Mouse (Mus musculus): Measurements from ENCODE around the gene Ifi207. TPM values are rescaled to one million over a fixed set of nuclear protein-coding genes. Genes with fewer than 3 reads are reported as not detected.

Gene Ifi207
- polyA plus RNA-seq (2014; fragmentation: Illumina TruSeq; extraction: RNeasy Lipid Tissue Mini Kit (QIAGEN cat#74804); ENCODE audit: low read depth, low replicate concordance): 7.8 TPM

DNA sequence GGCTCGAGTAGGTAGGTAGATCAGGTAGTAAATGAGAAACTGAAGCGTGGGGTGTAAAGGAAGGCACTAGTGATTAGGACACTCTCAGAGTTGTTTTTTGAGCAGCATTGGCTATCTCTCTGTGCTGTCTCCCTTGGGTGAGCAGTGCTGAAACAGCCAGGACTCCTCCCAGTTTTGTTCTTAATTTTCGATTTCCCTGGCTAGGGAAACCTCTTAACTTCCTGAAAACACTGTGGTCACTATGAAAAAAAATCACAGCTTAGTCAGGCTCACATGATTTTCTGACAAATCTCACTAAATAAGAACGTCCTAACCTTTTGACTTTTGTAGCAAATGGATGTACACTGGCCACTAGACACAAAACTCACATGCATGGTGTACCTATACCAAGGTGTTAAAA lies at the start of gene Ifi207:
Gene Ifi207 (minus strand): TSS at position 92 of the 400 bp plus-strand sequence.

GRCm38 (mm10) chr1:173766848-173767617 lies 25.5 kb upstream of the Ifi207 start, which contains the start of gene Ifi204:
TSS of gene Ifi204 (minus strand) at chr1:173766943.

DNA sequence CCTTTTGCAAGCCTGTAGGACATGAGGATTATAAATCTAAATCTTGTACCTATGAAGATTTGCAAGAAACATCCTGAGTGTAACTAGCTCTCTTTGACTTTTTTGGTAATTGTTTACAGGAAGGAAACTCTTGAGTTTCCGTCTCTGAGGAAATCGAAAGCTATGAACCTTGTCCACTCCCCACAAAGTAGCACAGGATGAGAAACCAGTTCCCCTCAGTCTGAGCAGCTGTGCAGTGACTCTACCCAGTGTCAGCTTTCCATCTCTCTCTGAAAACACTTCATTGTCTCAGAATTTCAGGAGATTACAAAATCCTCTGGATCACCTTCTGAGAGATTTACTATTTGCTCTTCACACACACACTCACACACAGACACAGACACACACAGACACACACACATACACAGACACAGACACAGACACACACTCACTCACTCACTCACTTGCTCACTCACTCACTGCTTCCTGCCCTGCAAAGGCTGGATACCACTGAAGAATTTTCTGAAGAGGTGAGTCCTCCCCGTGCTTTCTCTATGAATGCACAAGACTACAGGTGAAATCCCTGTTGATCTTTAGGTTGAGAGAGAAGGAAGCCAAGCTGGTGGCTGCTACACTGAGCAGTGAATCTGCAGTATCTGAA lies 68.0 kb downstream of the Ifi207 start, which contains the start of gene Ifi208:
Gene Ifi208 (plus strand): TSS at position 218 of the 640 bp plus-strand sequence.

Other genes starting within 250 kb of the Ifi207 start
- gene Ifi214, start 205.8 kb downstream of the Ifi207 start, polyA plus RNA-seq (2014; fragmentation: Illumina TruSeq; extraction: RNeasy Lipid Tissue Mini Kit (QIAGEN cat#74804); ENCODE audit: low read depth, low replicate concordance): 1.9 TPM
- 8.0 TPM for gene Ifi213, start 142.5 kb downstream of the Ifi207 start, polyA plus RNA-seq (2014; fragmentation: Illumina TruSeq; extraction: RNeasy Lipid Tissue Mini Kit (QIAGEN cat#74804); ENCODE audit: low read depth, low replicate concordance)
- 17.8 TPM for gene Ifi209, start 110.8 kb downstream of the Ifi207 start, polyA plus RNA-seq (2014; fragmentation: Illumina TruSeq; extraction: RNeasy Lipid Tissue Mini Kit (QIAGEN cat#74804); ENCODE audit: low read depth, low replicate concordance)
- gene Ifi208, start 68.1 kb downstream of the Ifi207 start, polyA plus RNA-seq (2014; fragmentation: Illumina TruSeq; extraction: RNeasy Lipid Tissue Mini Kit (QIAGEN cat#74804); ENCODE audit: low read depth, low replicate concordance): 3.4 TPM
- gene Ifi204, start 25.2 kb upstream of the Ifi207 start, polyA plus RNA-seq (2014; fragmentation: Illumina TruSeq; extraction: RNeasy Lipid Tissue Mini Kit (QIAGEN cat#74804); ENCODE audit: low read depth, low replicate concordance): 17.2 TPM
- gene Ifi211, start 171.3 kb upstream of the Ifi207 start, polyA plus RNA-seq (2014; fragmentation: Illumina TruSeq; extraction: RNeasy Lipid Tissue Mini Kit (QIAGEN cat#74804); ENCODE audit: low read depth, low replicate concordance): 13.5 TPM
- gene Mndal, start 200.7 kb upstream of the Ifi207 start, polyA plus RNA-seq (2014; fragmentation: Illumina TruSeq; extraction: RNeasy Lipid Tissue Mini Kit (QIAGEN cat#74804); ENCODE audit: low read depth, low replicate concordance): 85.2 TPM
- 55.6 TPM for gene Ifi203, start 200.9 kb upstream of the Ifi207 start, polyA plus RNA-seq (2014; fragmentation: Illumina TruSeq; extraction: RNeasy Lipid Tissue Mini Kit (QIAGEN cat#74804); ENCODE audit: low read depth, low replicate concordance)
- gene Ifi202b, start 241.0 kb upstream of the Ifi207 start, polyA plus RNA-seq (2014; fragmentation: Illumina TruSeq; extraction: RNeasy Lipid Tissue Mini Kit (QIAGEN cat#74804); ENCODE audit: low read depth, low replicate concordance): not detected

Data from sigmoid colon, adult 10 weeks (tissue).